Mouse (Mus musculus): Measurements from ENCODE around the gene Eci2.

DNA sequence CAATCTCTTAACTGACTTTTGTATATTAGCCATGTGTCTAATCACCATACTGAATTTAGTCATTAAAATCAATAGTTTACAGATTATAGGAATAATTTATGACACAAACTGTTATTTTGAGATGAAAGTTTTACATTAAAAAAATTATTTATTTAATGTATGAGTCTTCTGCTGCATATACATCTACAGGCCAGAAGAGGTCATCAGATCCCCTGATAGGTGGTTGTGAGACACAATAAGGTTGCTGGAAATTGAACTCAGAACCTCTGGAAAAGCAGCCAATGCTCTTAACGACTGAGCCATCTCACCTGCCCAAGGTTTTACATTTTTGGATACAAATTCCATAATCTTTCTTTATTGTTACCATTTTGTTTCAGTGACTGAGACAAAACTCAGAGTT lies 48.0 kb upstream of the Eci2 start:
- TF ChIP-seq CTCF (IDR thresholded peaks at IDR 0.05; ENCODE audit: low read depth) (peak; percentile 13; the same call in 1 of the 2 replicates), EP300 (IDR thresholded peaks at IDR 0.05; ENCODE audit: low read depth) (no peak)

Data from liver, embryonic 14.5 days (tissue).